Mouse (Mus musculus): ENCODE data around the gene Ralgps1. TPM values are rescaled to one million over a fixed set of nuclear protein-coding genes. Genes with fewer than 3 reads are reported as not detected.

Gene Ralgps1
- polyA plus RNA-seq, 1 experiment from 2014 or later = 5.1 TPM

GRCm38 (mm10) chr2:33186505-33186904 is 184.8 kb downstream of the Ralgps1 start:
- WGBS = 67% methylated on average over 7 of the region's 7 CpGs
- H3K27me3 ChIP-seq = no peaks in the 10 kb centered on the region
- no peak overlapping the region for H3K4me3 ChIP-seq
- H3K4me2 ChIP-seq (replicated peaks) = no peak overlapping the region
- ATAC-seq (ENCODE audit: low FRiP score, low read depth) = no peak
- H3K9ac ChIP-seq = no peak overlapping the region
- no peaks in the 10 kb centered on the region for H3K36me3 ChIP-seq
- H3K4me1 ChIP-seq = peaks cover 37% of the 10 kb centered on the region
- H3K27ac ChIP-seq = 0 out of 2 replicates have a peak overlapping the region, but pooled peaks have one; percentile 12
- no peaks in the 10 kb centered on the region for H3K9me3 ChIP-seq

GRCm38 (mm10) chr2:33185258-33185657 is 186.0 kb downstream of the Ralgps1 start:
- Histone ChIP-seq H3K4me2 (replicated peaks) (0 out of 2 replicates have a peak overlapping the region, but pooled peaks have one; percentile 11), H3K4me1 (peaks cover 47% of the 10 kb centered on the region), H3K9ac (no peak overlapping the region), H3K4me3 (no peak overlapping the region), H3K27me3 (no peaks in the 10 kb centered on the region), H3K36me3 (no peaks in the 10 kb centered on the region), H3K9me3 (no peaks in the 10 kb centered on the region), H3K27ac (peak overlapping the region; percentile 70; the same call in 1 of the 2 replicates)
- 77% methylated on average over 7 of the region's 7 CpGs for WGBS
- no peak for ATAC-seq (ENCODE audit: low FRiP score, low read depth)

GRCm38 (mm10) chr2:33184641-33185040 is 186.6 kb downstream of the Ralgps1 start:
- 0 out of 2 replicates have a peak overlapping the region, but pooled peaks have one; percentile 11 for H3K4me2 ChIP-seq (replicated peaks)
- H3K9ac ChIP-seq = no peak overlapping the region
- H3K4me3 ChIP-seq = no peak overlapping the region
- ATAC-seq (ENCODE audit: low FRiP score, low read depth) = peak; percentile 25; the same call in 1 of the 2 replicates
- peaks cover 53% of the 10 kb centered on the region for H3K4me1 ChIP-seq
- H3K27ac ChIP-seq = peak overlapping the region; percentile 48; the same call in 1 of the 2 replicates
- 47% methylated on average over 10 of the region's 10 CpGs for WGBS
- H3K36me3 ChIP-seq = no peaks in the 10 kb centered on the region
- H3K9me3 ChIP-seq = no peaks in the 10 kb centered on the region
- H3K27me3 ChIP-seq = no peaks in the 10 kb centered on the region

- no peaks in the 10 kb centered on the region for H3K36me3 ChIP-seq
- H3K4me2 ChIP-seq (replicated peaks) = no peak overlapping the region
- WGBS = 91% methylated on average over 7 of the region's 7 CpGs
- no peaks in the 10 kb centered on the region for H3K9me3 ChIP-seq
- H3K4me1 ChIP-seq = peaks cover 63% of the 10 kb centered on the region
- no peak overlapping the region for H3K9ac ChIP-seq
- H3K27ac ChIP-seq = no peak overlapping the region
- ATAC-seq (ENCODE audit: low FRiP score, low read depth) = no peak
- H3K27me3 ChIP-seq = no peaks in the 10 kb centered on the region
- H3K4me3 ChIP-seq = no peak overlapping the region
Measured at GRCm38 (mm10) chr2:33183321-33183720, 188.0 kb downstream of the Ralgps1 start.

- WGBS = 18% methylated on average over 16 of the region's 16 CpGs
- no peak overlapping the region for H3K9ac ChIP-seq
- H3K27ac ChIP-seq = peak overlapping the region; percentile 96
- H3K4me1 ChIP-seq = peaks cover 53% of the 10 kb centered on the region
- no peaks in the 10 kb centered on the region for H3K36me3 ChIP-seq
- peak overlapping the region; percentile 26 for H3K4me2 ChIP-seq (replicated peaks)
- ATAC-seq (ENCODE audit: low FRiP score, low read depth) = no peak; the same call in 1 of the 2 replicates
- no peaks in the 10 kb centered on the region for H3K9me3 ChIP-seq
- no peaks in the 10 kb centered on the region for H3K27me3 ChIP-seq
- no peak overlapping the region for H3K4me3 ChIP-seq
Measured at GRCm38 (mm10) chr2:33179930-33180630, 191.2 kb downstream of the Ralgps1 start.

GRCm38 (mm10) chr2:33179171-33179929 is 191.9 kb downstream of the Ralgps1 start:
- H3K9me3 ChIP-seq = no peaks in the 10 kb centered on the region
- H3K9ac ChIP-seq = peak overlapping the region; percentile 55
- H3K27me3 ChIP-seq = no peaks in the 10 kb centered on the region
- H3K36me3 ChIP-seq = no peaks in the 10 kb centered on the region
- H3K27ac ChIP-seq = peak overlapping the region; percentile 96
- ATAC-seq (ENCODE audit: low FRiP score, low read depth) = peak; percentile 37; the same call in 1 of the 2 replicates
- H3K4me2 ChIP-seq (replicated peaks) = peak overlapping the region; percentile 19; the same call in 1 of the 2 replicates
- H3K4me3 ChIP-seq = no peak overlapping the region
- 36% methylated on average over 14 of the region's 14 CpGs for WGBS
- H3K4me1 ChIP-seq = peaks cover 48% of the 10 kb centered on the region

GRCm38 (mm10) chr2:33178243-33178932 is 192.9 kb downstream of the Ralgps1 start:
- Histone ChIP-seq H3K9ac (peak overlapping the region; percentile 55; the same call in 1 of the 2 replicates), H3K9me3 (no peaks in the 10 kb centered on the region), H3K27ac (peak overlapping the region; percentile 96), H3K4me1 (peaks cover 54% of the 10 kb centered on the region), H3K27me3 (no peaks in the 10 kb centered on the region), H3K36me3 (no peaks in the 10 kb centered on the region), H3K4me3 (no peak overlapping the region), H3K4me2 (replicated peaks) (0 out of 2 replicates have a peak overlapping the region, but pooled peaks have one; percentile 0)
- WGBS = 52% methylated on average over 11 of the region's 11 CpGs
- ATAC-seq (ENCODE audit: low FRiP score, low read depth) = no peak

- Histone ChIP-seq H3K27ac (peak overlapping the region; percentile 65; the same call in 1 of the 2 replicates), H3K4me1 (peaks cover 60% of the 10 kb centered on the region), H3K27me3 (no peaks in the 10 kb centered on the region), H3K4me2 (replicated peaks) (no peak overlapping the region), H3K36me3 (no peaks in the 10 kb centered on the region), H3K9ac (no peak overlapping the region), H3K9me3 (no peaks in the 10 kb centered on the region), H3K4me3 (no peak overlapping the region)
- WGBS = 72% methylated on average over 12 of the region's 12 CpGs
- no peak for ATAC-seq (ENCODE audit: low FRiP score, low read depth)
Measured at GRCm38 (mm10) chr2:33177443-33178242, 193.6 kb downstream of the Ralgps1 start.

- WGBS = 40% methylated on average over 2 of the region's 2 CpGs
- no peak for ATAC-seq (ENCODE audit: low FRiP score, low read depth)
- no peak overlapping the region for H3K4me2 ChIP-seq (replicated peaks)
- H3K27ac ChIP-seq = peak overlapping the region; percentile 65; the same call in 1 of the 2 replicates
- no peaks in the 10 kb centered on the region for H3K9me3 ChIP-seq
- H3K4me1 ChIP-seq = peaks cover 60% of the 10 kb centered on the region
- no peaks in the 10 kb centered on the region for H3K36me3 ChIP-seq
- no peak overlapping the region for H3K4me3 ChIP-seq
- H3K27me3 ChIP-seq = no peaks in the 10 kb centered on the region
- no peak overlapping the region for H3K9ac ChIP-seq
Measured at GRCm38 (mm10) chr2:33176921-33177320, 194.4 kb downstream of the Ralgps1 start.

- Histone ChIP-seq H3K27ac (no peak overlapping the region), H3K9me3 (no peaks in the 10 kb centered on the region), H3K4me1 (peaks cover 60% of the 10 kb centered on the region), H3K4me3 (no peak overlapping the region), H3K36me3 (no peaks in the 10 kb centered on the region), H3K4me2 (replicated peaks) (no peak overlapping the region), H3K27me3 (no peaks in the 10 kb centered on the region), H3K9ac (no peak overlapping the region)
- no peak for ATAC-seq (ENCODE audit: low FRiP score, low read depth)
- 60% methylated on average over 7 of the region's 7 CpGs for WGBS
Measured at GRCm38 (mm10) chr2:33176516-33176915, 194.8 kb downstream of the Ralgps1 start.

- no peaks in the 10 kb centered on the region for H3K27me3 ChIP-seq
- no peak for ATAC-seq (ENCODE audit: low FRiP score, low read depth)
- H3K4me1 ChIP-seq = peaks cover 60% of the 10 kb centered on the region
- peak overlapping the region; percentile 44; the same call in 1 of the 2 replicates for H3K27ac ChIP-seq
- H3K4me2 ChIP-seq (replicated peaks) = no peak overlapping the region
- no peak overlapping the region for H3K4me3 ChIP-seq
- H3K36me3 ChIP-seq = no peaks in the 10 kb centered on the region
- 82% methylated on average over 7 of the region's 7 CpGs for WGBS
- H3K9ac ChIP-seq = no peak overlapping the region
- H3K9me3 ChIP-seq = no peaks in the 10 kb centered on the region
Measured at GRCm38 (mm10) chr2:33173686-33174085, 197.6 kb downstream of the Ralgps1 start.

All from limb, embryonic 13.5 days (tissue).